Mouse (Mus musculus): Measurements from ENCODE around the gene Dst.

Dst gene

DNA sequence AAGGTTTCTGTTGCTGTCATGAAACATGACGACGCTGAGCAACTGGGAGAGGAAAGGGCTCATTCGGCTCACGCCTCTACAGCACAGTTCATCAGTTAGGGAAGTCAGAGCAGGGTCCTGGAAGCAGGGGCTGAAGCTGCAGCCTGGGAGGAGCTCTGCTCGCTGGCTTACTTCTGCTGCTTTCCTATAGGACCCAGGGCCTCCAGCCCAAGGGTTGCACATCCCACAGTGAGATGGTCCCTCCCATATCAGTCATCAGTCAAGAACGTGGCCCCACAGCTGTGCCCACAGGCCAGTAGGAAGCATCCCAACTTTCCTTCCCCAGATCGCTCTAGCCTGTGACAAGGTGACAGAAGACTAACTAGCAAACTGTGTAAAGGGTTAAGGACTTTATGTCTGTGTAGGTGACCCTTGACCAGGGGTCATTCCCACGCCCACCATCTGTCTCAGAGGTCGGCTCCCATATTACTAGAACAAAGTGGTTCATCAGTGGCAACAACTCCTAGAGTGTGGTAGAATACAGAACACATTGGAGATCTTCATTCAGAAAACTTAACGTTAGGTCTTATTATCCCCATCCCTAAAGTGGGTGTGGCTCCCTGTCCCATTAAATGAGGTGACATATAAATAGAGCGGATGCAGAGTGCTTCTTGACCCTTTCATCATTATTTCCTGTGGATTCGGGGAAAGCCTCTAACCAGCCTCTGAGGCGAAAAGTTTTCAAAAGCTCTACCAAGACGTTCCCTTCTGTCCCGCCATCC lies 219.9 kb downstream of the Dst start:
- DNase-seq (ENCODE audit: low read depth, low spot score) = no peak

DNA sequence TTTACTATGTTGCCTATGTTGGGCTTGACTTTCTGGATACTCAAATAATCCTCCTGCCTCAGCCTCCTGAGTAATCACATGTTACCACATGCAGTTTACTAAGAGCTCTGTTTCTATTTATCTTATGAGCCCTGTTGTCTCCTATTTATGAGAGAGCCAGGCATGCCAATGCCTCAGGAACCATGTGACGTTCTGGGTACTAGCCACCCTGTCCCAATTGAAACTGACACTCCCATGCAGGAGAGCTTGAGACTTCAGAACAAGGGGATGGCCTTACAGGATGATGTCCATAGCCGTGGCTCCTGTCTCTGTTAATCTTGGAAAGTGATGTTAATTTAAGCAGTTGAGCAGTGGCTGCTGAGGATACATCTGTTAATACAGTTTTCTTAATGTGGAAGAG lies 220.8 kb downstream of the Dst start:
- no peak for DNase-seq (ENCODE audit: low read depth, low spot score)

DNA sequence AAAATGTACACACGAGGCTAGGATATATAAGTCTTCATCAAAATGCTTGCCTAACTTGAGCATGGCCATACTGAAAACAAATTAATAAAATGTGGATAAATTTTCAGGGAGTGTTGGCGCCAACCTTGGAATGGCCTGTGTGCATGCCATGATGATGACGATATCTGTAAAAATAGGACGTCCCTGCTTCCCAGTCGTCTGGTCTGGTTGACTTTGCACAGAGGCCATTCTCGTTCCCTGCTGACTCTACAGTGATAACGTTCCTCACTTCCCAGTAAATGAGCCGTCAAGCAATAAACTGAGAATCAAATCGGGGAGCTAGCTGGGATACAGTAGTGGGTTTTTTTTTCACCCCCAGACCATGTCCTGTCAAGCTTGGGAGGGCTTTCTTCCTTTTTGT lies 221.7 kb downstream of the Dst start:
- DNase-seq (ENCODE audit: low read depth, low spot score) = no peak

DNA sequence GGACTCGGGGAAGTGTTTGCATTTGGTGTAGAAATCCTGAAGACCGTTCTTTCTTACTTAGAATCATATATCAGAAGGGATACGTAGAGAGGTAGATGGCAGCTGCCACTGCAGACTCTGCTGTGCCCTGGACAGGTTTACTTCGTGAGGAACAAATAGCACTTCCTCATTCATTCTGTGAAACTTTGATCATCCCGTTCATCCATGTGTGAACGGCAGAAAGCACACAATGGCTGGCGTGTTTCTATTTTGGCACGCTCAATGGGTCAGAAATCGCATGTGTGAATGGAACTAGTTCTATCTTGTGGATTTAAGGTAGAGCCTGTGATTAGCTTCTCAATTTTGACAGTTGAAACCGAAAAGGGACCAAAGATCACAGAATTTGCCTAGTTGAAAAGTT lies 222.8 kb downstream of the Dst start:
- DNase-seq (ENCODE audit: low read depth, low spot score) = no peak

DNA sequence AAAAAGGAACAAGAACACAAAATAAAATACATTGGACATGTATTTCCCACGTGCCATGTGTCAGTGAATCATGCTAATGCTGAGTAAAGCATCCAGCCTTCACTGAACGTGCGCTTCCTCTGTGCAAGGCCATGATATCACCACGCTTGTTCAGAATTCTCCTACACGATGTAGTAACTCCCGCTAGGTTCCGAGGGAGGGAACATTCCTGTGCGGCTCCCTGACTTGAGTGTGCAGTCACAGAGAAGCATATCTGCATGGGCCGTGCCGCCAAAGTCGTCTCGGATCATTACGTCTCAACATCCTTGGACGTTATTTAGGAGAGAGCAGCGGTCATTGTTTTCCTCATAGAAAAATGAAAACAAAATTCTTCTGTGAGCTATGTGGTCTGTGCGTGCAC lies 224.8 kb downstream of the Dst start:
- peak; percentile 32 for DNase-seq (ENCODE audit: low read depth, low spot score)

DNA sequence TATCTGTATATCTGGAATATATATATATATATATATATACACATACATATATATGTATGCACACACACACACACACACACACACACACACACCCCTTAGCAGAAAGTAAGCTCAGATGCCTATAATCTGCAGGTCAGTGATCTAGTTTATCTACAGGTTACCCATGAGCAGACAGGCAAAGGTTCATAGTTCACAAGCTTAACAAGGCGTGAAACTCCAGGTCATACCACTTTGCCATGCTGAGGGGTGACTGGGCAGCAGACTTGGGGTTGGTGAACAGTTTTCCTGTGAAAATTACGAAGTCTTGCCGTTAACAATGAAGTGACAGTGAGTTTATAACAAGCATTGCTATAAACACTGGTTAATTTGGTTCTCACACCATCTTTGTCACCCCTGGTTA lies 227.5 kb downstream of the Dst start:
- no peak for DNase-seq (ENCODE audit: low read depth, low spot score)

DNA sequence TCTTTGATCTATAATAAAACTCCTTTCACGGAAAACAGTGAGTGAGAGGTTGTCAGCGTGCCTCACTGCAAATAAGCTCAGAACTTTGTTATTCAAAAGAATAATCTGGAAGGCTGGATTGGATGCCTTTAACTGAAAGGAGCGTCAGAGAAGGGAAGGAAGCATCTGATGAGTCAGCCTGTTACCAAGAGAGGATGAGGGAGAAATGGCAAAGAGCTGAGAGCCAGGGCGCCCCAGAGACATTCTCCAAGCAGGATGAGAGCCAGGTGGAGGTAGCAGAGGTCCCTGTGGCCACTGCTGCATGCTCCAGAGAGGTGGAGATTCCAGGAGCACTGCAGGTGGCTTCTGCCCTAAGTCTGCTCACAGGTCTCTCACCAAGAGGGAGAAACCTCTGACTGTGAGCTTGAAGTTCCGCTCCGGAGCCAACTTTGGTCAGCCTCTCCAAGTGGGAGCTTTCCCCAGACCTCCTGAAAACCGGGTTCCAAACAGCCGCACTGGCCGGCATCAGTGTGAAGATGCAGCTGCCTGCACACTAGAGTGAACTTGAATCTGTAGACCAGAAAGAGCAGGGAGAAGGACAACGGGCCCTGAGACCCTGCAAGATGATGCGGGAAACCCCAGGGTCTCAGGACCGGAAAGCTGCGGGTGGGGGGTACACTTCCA lies 231.3 kb downstream of the Dst start:
- peak; percentile 67 for DNase-seq (ENCODE audit: low read depth, low spot score)

DNA sequence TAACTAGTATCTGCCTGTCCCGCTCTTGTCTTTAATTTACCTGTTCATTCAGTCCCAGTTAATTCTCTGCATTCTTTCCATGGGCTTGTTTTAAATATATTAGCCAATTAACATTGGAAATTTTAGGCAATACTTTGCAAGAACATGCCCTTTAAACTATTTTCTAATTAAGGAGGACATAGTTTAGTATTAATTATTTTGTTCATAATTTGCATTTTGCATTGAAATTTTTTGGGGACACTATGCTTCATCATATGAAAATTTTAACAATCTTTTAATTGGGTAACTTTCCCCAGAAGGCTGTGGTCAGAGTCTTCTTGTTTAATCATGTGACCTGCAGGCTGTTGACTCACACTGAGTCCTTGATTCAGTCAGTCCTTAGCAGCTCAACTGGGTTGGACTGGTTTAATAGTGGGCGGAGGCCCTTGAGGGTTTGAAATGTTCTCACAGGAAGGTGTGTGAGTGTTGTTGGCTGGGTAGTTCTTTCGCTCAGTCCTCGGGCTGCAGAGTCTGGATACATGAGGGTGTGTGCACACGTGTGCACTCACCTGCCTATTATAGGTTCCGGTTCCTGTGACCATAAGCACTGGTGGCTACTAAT lies 231.9 kb downstream of the Dst start:
- DNase-seq (ENCODE audit: low read depth, low spot score) = peak; percentile 31

DNA sequence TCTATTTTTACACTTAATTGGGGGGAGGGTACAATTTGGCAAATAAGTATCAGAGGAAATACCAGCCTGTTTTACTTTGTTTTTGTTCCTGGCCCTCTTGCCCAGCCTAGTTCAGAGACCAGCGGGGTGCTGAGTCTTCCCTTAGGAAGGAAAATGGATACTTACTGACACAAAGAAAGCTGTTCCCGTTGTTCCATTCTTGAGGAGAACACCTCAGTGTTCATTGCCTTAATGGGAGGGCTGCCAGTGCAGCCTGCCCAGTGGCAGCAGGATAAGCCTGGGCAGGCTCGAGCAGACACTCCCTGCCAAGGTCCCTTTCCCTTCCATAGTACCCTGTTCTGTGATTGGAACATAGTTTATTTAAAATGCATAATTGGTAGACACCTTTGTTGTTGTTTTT lies 232.7 kb downstream of the Dst start:
- DNase-seq (ENCODE audit: low read depth, low spot score) = peak; percentile 72

DNA sequence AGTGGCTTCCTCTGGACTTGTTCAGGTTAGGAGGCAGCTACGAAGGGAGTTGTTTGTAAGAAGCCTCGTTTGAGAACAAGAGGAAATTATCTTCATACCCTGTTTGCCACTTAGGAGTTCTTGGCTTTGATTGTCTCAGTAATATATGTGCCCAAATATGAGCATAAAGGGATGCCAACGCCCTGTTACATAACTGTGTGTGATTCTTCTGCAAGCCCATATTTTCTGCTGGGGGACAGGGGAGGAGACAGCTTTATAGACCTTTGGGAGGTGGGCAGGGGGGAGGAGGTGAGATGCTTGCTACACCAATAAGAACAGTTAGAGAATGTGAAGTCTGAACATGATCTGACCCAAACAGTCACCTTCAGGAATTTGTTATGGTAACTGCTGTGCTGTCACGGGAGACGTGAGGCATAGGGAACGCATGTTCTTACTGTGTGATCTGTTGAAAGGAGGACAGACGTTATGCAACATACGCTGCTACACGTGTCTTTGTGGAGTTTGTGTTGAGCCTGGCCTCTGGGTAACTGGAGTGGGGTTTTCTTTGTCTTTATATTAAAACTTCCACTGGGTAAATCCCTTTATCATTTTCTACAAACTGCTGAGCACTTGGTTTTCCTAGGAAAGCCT lies 235.0 kb downstream of the Dst start:
- DNase-seq (ENCODE audit: low read depth, low spot score) = peak; percentile 67

DNA sequence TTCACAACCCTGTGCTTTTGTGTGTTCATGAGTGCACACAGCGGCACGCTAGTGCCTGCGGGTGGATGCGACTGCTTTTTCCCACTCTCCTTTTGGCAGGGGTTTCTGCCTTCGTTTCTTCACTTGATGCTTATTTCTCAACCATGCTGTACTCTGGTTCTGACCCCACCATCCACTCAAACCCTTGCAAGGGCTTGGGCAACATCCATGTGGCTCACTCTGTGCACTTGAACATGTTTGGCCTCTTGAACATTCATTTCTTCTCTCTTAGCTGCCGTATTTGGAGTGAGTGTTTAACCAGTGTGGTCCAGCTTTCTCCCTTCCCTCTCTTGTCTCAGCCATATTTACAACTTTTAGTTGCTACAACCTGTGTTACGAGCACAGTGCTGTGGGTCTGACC lies 236.8 kb downstream of the Dst start:
- no peak for DNase-seq (ENCODE audit: low read depth, low spot score)

DNA sequence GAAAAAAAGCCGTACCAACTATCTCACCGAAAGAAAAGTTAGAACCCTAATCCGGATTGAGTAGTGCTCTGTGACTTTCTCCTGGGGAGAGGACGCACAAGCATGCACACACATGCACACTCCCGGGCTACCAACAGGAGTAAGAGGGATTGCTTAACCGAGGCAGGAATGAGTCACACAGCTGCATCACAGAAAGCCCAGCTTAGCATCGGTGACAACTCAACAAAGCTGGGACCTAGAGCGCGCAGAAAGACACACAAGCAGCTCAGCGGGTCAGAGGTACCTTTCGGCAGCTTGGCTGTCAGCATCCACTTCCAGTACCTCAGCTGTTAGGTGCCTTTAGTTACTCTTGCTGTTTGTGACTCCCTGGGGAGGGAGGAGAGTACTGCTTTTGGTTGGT lies 240.0 kb downstream of the Dst start:
- peak; percentile 43 for DNase-seq (ENCODE audit: low read depth, low spot score)

DNA sequence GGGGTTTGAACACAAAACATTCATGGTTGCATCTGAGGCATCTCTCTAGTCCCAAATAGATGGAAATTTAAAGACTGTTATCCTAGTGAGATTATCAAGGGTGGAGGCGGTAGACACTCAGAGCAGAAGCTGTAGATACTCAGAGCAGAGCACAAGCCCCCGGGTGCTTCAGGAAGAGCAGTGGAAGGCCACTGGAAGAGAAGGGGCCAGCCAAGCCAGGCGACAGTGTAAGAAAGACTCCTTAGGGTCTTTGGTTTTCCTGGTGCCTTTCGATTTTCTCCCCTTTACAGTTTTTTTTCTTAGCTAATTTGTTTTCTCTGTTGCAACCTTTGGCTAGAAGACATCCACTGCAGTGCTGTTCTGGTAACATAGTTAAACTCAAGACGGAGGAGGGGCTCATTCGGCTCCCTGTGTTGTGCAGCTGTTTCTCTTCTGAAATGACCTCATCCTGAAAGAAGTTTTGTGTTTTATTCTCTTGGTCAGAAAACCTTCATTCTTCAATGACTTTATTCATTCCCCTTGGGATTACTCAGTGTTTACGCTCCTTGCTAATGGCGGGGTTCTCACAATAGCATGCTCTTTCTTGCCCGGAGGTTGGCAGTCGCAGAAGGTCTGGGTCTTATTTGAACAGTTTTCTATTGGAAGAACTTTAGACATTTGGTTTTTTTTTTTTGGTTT lies 242.5 kb downstream of the Dst start:
- peak; percentile 53 for DNase-seq (ENCODE audit: low read depth, low spot score)

DNA sequence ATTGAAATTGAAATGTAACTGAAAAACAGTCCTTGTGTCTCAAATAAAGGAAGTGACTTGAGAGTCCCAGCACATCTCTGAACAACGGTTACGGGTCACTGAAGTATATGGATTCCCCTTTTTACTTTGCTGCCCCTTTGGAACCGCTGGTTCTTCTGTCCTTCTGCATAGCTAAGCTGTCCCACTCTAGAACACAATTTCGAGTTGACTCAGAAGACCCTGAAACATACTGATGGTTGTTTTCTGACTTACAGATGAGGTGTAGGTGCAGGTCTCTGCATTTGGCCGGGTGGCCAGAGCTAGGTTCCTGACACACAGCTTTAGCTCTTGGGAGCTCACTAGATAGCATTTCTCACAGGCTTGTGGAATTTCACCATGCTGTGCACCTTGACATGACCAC lies 244.7 kb downstream of the Dst start:
- DNase-seq (ENCODE audit: low read depth, low spot score) = no peak

DNA sequence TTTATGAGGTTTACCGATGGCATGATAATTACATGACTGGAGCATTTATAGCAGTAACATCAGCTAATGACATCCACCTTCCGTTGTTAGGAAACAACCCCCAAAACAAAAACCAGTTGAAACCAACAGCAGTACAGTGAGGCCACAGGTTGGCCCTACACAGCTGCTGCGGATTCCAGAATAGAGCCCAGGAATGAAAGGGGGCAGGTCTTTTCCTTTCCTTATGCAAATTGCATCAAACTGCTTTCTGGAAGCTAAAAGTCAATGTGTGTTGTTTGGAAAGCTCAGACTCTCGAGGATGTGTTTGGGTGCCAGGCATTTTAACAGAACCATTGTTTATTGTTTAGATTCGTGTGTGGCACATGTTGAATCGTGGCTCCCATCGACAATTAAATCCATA lies 248.0 kb downstream of the Dst start:
- DNase-seq (ENCODE audit: low read depth, low spot score) = peak; percentile 32

DNA sequence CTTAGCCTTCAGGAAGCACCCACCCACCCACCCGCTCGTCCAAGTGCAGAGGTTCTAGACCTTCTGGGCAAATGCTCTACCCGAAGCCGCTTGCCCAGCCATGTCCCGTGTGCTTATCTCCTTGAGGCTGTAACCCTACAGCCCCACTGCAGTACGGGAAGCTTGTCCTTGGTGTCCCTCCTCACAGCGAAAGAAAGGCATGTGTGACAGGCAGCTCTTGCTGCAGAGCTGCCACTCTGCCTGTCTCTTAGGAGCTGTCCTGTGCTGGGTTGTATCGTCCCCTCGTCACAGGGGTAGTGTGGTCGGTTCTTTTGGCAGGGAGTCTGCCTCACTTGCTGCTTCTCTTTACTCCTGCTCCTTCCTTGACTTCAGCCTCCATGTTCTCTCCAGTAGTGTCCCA lies 249.7 kb downstream of the Dst start:
- DNase-seq (ENCODE audit: low read depth, low spot score) = no peak

DNA sequence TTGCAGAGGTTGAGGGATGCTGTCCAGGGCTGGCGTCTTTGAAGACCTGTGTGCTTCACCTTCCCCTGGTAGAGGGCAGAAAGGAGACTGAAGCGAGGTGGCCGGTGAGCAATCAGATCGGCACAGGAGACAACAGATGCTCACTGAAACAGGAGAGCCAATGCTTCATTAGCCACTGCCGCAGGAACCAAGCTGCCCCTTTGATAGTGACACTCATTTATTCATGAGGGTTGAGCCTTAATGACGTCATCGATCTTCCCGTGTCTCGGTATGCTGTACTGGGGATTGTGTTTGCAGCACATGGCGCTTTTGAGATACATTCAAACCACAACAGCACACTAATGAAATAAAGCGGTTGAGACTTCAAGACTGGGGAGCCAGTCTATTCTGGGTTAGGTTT lies 250.8 kb downstream of the Dst start:
- DNase-seq (ENCODE audit: low read depth, low spot score) = peak; percentile 61

DNA sequence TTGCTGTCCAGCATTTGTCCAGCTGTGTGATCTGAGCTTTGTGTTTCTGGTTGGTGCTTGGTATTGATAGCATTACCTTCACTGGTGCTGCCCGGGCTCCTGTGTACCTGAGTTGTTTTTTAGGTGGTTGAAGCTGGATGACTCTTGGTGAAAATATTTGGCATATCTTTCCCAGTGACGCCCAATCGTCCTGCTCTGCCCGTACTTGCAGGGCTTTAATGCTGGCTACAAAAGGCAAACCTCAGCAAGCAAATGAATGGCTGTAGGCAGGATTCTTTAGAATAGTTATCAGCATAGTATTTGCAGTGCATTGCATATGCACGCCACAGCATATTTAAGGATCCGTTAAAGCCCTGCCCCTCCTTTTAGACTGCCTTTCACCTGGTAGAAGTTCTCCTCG lies 251.9 kb downstream of the Dst start:
- no peak for DNase-seq (ENCODE audit: low read depth, low spot score)

DNA sequence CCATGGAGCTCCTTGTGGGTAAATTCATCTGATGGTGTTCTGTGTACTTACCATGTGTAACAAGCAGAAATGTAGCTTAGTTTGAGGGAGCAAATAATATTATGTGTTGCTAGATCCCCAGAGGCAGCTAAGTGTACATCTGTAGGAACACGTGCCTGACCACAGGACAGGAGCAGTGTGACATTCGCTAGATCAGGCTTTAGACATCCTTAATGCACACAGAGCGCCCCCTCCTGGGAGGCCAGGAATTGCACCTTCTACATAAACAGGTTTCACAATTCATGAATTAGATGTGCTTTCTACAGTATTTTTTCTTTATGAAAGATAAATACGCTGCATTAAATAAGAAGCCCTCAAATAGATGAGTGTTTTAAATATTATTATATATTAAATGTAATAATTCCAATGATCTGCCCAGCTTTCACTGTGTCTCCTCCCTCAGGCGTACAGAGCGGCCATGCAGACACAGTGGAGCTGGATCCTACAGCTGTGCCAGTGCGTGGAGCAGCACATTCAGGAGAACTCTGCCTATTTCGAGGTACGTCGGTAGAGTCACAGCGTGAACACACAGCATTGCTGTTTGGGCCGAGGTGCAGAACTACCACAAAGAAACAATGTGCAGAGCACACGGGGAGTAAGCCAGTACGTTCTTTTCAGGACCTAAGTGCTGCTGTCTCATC lies 256.7 kb downstream of the Dst start:
- peak; percentile 91 for DNase-seq (ENCODE audit: low read depth, low spot score)

DNA sequence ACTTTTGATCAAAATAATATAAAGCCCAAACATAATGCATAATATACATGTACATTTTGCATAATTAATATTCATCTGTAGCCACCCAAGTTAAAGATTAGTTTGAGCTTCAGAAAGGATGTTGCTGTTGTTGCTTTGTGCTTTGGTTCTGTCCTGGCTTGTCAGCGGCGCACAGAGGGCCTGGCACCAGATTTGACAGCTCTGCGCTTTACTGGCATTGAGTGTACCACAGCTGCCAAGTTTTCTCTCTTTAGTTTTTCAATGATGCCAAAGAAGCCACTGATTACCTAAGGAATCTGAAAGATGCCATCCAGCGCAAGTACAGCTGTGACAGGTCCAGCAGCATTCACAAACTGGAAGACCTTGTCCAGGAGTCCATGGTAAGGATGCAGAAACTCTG lies 257.9 kb downstream of the Dst start:
- no peak for DNase-seq (ENCODE audit: low read depth, low spot score)
